Mouse (Mus musculus): ENCODE data around the gene Cd81.

DNA sequence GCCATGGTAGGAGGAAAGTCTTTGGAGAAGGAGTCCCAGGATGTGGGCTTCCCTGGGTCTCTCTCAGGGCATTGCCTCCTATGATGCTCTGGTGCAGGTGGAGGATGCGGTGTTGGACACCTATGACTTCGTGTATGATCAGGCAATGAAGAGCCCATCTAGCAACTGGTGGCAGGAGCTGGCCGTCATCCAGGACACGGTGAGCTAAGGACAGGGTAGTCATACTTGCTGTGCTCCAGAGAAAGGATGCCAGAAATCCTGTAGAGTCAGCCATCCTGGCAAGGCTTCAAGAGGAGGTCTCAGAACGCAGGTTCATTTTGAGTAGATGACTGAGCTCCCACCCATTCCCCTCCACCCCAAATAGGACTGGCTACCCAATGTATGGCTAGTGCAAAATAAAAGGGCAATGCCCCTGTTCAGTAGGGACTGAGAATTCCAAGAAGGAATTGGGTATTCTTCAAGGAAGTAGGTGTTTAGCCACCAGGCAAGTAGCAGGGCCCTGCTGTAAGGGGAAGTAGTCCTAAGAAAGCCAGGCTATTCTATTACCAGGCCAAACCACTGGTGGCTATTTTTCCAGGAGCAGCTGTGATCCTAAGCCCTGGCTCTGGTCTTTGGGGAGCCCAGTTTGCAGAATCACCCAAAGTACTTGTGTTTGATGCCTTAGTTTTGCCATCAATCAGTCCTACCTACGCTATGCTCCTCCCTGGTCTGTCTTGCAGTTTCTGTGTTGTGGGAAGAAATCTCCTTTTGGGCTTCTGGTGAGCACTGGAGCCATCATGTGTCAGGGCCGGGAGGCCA, 37.5 kb upstream of the Cd81 start:
- no peak for TF ChIP-seq CTCF (IDR thresholded peaks at IDR 0.05; ENCODE audit: low read depth)
- TF ChIP-seq EP300 (IDR thresholded peaks at IDR 0.05; ENCODE audit: low read depth): no peak

Data from heart, postnatal 0 days (tissue).